Mouse (Mus musculus) left cerebral cortex, postnatal 25 days (tissue): ENCODE data around the gene Zfp385b. TPM values are rescaled to one million over a fixed set of nuclear protein-coding genes. Genes with fewer than 3 reads are reported as not detected.
"Not testable (repeated sequence)": the region's sequence is repeated elsewhere in the genome, so short reads cannot be mapped to it uniquely, and the experiment has no call there.

Source experiments
- DNase-seq, 2 experiments: peaks; one replicate each; pipeline ENCODE4 v3.0.0; 2022; ENCODE audit warnings: low spot score in 2 of 2, mixed read lengths in 1 of 2
- intact Hi-C: fragments of 180-260 bp; cut with DNase I; formaldehyde crosslinking; loops from one replicate; pipeline ENCODE4 v1.15.1; 2025
- total RNA-seq, 2 experiments: library from RNA; stranded (reverse); gene quantifications; 2 replicates each; pipeline ENCODE4 v1.2.3; 2021

Gene Zfp385b
- total RNA-seq, 2 experiments from 2014 or later = 46.6 to 56.4 TPM

- DNase-seq = no peak
- intact Hi-C loops = no loop called here
Measured at GRCm38 (mm10) chr2:77500480-77500879, 319.0 kb downstream of the Zfp385b start.

- intact Hi-C loops = no loop called here
- no peak for DNase-seq
Measured at GRCm38 (mm10) chr2:77498379-77498778, 321.1 kb downstream of the Zfp385b start.

GRCm38 (mm10) chr2:77497942-77498341 lies 321.5 kb downstream of the Zfp385b start:
- intact Hi-C loops = no loop called here
- DNase-seq = no peak

DNA sequence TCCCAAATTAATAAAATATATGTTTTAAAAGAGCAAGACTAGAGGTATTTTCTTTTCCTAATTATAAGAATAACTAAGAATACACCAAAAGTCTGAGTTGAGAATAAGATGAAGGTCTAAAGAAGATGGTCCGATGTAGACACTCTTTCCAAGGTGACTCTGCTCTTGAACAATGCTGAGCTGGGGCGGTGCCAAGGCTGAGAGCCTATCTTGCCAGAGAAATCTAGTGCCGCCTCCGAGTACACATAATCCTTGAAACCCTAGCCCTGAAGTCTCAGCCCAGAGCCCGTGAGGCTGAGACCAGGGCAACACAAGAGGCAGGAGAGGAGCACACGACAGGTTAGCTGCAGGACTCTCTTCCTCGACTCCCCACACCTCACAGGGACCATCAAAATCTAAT lies 323.4 kb downstream of the Zfp385b start:
- intact Hi-C loops = no loop called here
- no peak for DNase-seq

DNA sequence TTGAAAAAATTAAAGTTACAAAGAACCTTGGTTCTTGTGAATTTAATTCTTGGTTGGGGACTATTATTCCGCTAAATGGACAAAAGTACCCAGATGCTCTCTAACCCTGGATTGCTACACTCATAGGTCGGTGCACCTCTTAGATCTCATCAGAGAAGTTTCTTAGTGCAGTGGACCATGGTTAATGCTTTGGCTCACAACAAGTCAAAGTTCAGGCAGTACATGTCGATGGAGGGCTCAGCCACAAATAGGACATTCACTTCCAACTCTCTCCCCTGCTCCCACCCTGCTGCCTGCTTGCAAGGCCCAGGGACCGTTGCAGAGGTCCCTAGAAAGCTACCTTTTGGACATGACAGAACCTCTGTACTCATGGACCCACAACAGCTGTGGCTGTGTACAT lies 324.1 kb downstream of the Zfp385b start:
- DNase-seq = no peak
- intact Hi-C loops = no loop called here

GRCm38 (mm10) chr2:77493695-77494094 lies 325.7 kb downstream of the Zfp385b start:
- no peak for DNase-seq
- intact Hi-C loops = no loop called here

DNA sequence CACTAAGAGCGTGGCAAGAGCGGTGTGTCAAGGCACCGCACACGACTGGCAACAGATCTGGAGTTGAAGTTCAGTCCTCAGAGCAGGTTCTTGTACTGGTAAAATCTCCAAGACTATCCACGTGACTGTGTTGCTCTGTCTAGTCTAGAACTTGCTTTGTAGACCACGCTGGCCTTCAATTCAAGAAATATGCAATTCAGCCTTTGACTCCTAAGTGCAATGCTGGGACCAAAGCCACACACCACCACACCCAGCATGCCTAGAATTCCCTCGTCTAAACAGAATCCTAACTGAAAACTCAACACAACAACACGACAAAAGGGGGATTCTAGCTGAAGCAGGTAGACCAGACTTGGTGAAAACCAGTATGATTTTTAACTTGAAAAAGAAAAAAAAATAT lies 332.3 kb downstream of the Zfp385b start:
- intact Hi-C loops = no loop called here
- no peak for DNase-seq

- intact Hi-C loops = no loop called here
Measured at GRCm38 (mm10) chr2:77481274-77481673, 338.2 kb downstream of the Zfp385b start.

GRCm38 (mm10) chr2:77477536-77477935 lies 341.9 kb downstream of the Zfp385b start:
- no peak for DNase-seq
- intact Hi-C loops = no loop called here

More at GRCm38 (mm10) chr2:77481274-77481673, 338.2 kb downstream of the Zfp385b start:
- DNase-seq = peak in 1 of 2 experiments; percentile 16

GRCm38 (mm10) chr2:77476444-77476843 lies 343.0 kb downstream of the Zfp385b start:
- DNase-seq = no peak
- intact Hi-C loops = no loop called here

DNA sequence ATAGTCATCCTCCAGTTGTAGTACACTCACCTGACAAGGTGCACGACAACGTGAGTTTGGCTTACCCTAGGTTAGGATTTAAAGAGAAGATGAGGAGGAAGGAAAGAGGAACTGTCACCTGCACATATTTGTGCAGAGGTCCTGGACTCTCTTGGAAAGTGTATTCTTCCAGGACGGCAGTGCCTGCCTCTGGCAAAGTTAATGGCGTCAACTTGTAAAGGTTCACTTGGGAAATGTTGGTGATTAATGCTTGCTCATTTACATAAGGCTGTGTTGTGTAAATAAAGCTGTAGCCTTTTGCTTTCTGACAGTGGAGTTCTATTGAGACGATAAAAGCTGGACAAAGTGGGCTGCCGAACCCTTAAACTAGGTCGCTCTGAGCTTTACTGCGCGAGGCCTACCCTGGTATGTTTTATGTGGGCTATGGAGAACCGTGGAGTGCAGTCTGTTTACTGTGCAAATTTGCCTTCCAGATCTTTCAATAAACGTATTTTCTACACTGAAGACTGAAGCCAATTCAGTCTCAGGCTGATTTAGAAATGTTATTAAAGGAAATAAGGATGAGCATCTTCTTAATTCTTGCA lies 347.1 kb downstream of the Zfp385b start:
- no peak for DNase-seq
- intact Hi-C loops = no loop called here

DNA sequence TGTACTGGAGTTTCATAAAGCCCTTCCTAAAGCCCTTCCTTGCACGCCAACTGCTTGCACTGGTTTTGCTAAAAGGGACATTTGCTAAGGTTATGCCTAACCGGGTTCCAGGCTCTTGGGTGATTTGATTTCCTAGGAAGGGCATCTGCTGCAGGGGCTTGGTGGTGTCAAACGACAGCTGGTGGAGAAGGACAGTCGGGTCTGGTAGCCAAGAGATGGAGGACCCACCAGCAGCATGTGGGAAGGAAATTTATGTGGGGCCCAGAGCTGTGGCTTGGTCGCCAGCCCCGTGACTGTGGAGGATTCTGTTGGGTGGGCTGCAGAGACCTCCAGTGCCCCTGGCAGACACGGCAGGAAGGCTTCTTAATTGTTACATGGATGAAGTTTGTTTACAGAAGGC lies 348.7 kb downstream of the Zfp385b start:
- intact Hi-C loops = no loop called here
- DNase-seq = no peak

- intact Hi-C loops = no loop called here
- DNase-seq = no peak
Measured at GRCm38 (mm10) chr2:77461413-77461812, 358.0 kb downstream of the Zfp385b start.

GRCm38 (mm10) chr2:77460011-77460410 lies 359.4 kb downstream of the Zfp385b start:
- no peak for DNase-seq
- intact Hi-C loops = no loop called here

DNA sequence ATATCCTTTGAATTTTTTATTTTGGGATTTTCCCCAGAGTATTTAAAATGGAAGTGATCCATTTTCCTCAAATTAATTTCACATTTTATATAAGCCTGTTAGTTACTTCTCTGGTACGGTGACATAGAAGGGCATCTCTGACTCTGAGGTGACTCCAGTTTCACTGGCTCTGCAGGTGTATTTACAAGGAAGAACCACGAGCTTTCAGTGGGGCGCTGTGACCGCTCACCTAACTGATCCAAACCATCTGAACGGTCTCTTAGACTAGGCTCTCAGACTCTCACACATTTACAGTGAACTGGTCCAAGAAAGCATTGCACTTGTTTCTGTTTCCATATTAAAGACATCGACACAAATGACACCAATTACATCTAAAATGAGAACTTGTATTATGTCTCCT lies 361.0 kb downstream of the Zfp385b start:
- no peak for DNase-seq
- intact Hi-C loops = no loop called here

DNA sequence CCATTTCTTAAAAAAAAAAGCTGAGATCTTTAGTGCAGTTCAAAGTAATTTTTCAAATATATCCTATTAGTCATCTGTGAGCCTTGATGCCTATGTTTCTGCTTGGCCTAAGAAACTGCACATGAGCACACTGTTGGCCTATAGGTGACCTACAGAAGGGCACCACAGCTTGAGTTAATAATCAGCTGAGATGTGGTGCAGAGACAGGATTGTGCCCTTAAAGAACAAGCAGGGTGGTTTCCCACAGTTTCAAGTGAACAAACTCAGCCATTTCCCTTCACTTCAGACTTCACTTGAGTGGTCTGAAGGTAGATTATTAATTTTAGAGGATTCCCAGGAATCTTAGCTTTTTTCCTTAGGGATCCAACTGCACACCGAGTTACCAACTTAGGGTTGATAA lies 362.3 kb downstream of the Zfp385b start:
- no peak for DNase-seq
- intact Hi-C loops = no loop called here

GRCm38 (mm10) chr2:77456602-77457001 lies 362.8 kb downstream of the Zfp385b start:
- intact Hi-C loops = loop anchor here (1.0 kb wide), 1 partner anchor 253 kb away; no protein-coding TSS in a partner anchor
- peak; percentile 33 to 42 for DNase-seq

DNA sequence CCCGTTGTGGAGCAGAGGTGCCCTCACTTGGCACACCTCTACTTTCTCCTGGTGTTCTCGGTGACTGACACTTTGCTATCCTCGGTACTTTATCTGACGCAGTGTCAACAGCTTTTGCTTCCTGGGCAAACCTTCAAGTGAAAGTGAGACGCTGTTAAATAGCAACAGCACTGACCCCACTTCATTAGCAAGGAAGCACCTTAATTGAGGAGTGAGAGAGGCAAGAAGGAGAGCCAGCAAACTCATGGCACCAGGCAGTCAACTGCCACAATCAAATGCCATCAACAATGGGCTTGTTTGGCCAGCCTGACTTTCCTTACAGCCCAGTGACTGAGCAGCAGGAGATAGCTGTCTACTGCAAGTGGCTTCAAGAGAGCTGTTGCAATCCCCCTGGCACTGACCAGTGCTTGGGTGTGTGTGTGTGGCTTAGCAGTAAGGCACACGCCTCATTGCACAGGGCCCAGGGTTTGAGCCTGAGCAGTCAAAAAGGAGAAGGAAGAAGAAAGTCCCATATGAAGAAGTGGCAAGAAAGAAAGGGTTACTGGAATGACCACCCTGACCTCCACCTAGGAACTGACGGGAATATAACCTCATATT lies 365.0 kb downstream of the Zfp385b start:
- no peak for DNase-seq
- intact Hi-C loops = no loop called here

GRCm38 (mm10) chr2:77453786-77454185 lies 365.7 kb downstream of the Zfp385b start:
- intact Hi-C loops = no loop called here
- no peak for DNase-seq

- intact Hi-C loops, DNase-seq: not testable (repeated sequence)
Measured at GRCm38 (mm10) chr2:77450017-77450416, 369.4 kb downstream of the Zfp385b start.

DNA sequence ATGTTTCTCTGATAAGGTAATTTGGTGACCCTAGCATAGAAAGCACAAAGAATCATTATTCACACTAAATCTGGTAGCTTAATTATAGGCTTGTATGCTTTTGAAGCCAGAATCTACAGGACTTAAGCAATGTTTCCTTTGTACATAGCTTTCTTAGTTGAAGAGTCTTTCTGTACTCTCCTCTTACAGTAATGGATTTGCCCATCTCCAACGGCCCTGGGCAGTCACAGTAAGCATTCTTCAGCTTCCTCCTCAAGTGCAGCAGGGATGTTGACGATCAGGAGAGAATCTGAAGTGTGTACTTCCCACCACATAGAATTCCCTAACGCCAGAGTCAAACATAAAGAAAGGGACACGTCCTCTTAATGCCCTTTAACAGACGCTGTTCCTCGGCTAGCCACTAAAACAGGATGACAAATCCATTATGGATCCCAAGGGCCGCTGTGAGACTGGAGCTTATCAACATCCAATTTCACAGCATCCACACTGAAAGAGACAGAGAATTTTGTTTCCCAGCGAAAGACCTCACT lies 370.4 kb downstream of the Zfp385b start:
- DNase-seq = no peak
- intact Hi-C loops = no loop called here
